ENCODE assay signal across 32 mouse cellular contexts in genomic region chr2:80374892-80375291, GRCm38 (mm10).
"Had no signal": no experiment of that assay in that cellular context is flagged by ENCODE, and none has a peak within 500 bp of the region (broad histone marks: within the 10 kb centered on the region; RNA-seq: fewer than 3 reads in every experiment).

No protein-coding gene starts in this region.

- H3K4me1 ChIP-seq: limb, embryonic 10.5 days; limb, embryonic 15.5 days; liver, embryonic 12.5 days; liver, embryonic 13.5 days; liver, embryonic 15.5 days; lung, embryonic 15.5 days; megakaryocyte, embryonic 14.5 days; midbrain, embryonic 10.5 days; midbrain, embryonic 12.5 days; midbrain, embryonic 13.5 days; neural tube, embryonic 12.5 days; neural tube, embryonic 13.5 days had no signal

- H3K36me3 ChIP-seq: limb, embryonic 12.5 days; limb, embryonic 13.5 days; limb, embryonic 15.5 days; liver, embryonic 12.5 days; liver, embryonic 13.5 days; liver, embryonic 15.5 days; lung, embryonic 15.5 days; midbrain, embryonic 10.5 days; midbrain, embryonic 12.5 days; midbrain, embryonic 13.5 days; neural tube, embryonic 12.5 days; neural tube, embryonic 13.5 days had no signal

- H3K27me3 ChIP-seq: limb, embryonic 12.5 days; limb, embryonic 15.5 days; liver, embryonic 12.5 days; liver, embryonic 13.5 days; liver, embryonic 15.5 days; lung, embryonic 15.5 days; megakaryocyte, embryonic 14.5 days; midbrain, embryonic 12.5 days; midbrain, embryonic 13.5 days; neural tube, embryonic 12.5 days; neural tube, embryonic 13.5 days had no signal

- H3K9me3 ChIP-seq: limb, embryonic 15.5 days; liver, embryonic 12.5 days; liver, embryonic 15.5 days; lung, embryonic 15.5 days; midbrain, embryonic 12.5 days; neural tube, embryonic 12.5 days; neural tube, embryonic 13.5 days had no signal

- ATAC-seq: liver, embryonic 12.5 days; liver, postnatal 0 days; lung, postnatal 0 days; midbrain, embryonic 13.5 days; midbrain, embryonic 16.5 days had no signal

- H3K4me2 ChIP-seq: limb, embryonic 12.5 days; limb, embryonic 13.5 days; limb, embryonic 15.5 days; liver, embryonic 11.5 days; liver, embryonic 12.5 days; liver, embryonic 13.5 days; liver, embryonic 15.5 days; lung, embryonic 14.5 days; lung, embryonic 15.5 days; midbrain, embryonic 11.5 days; midbrain, embryonic 12.5 days; midbrain, embryonic 13.5 days; neural tube, embryonic 12.5 days; neural tube, embryonic 13.5 days had no signal

- DNase-seq: left cerebral cortex, postnatal 4 days; liver; liver, embryonic 13.5 days; liver, postnatal 0 days; lung, adult 18-20 months; lung, adult 2 months; lung, embryonic 14.5 days; lung, postnatal 10 days; lung, postnatal 14 days; lung, postnatal 36 days; lung, postnatal 4 days; midbrain, embryonic 14.5 days had no signal

- H3K27ac ChIP-seq: limb, embryonic 10.5 days; limb, embryonic 12.5 days; limb, embryonic 13.5 days; limb, embryonic 15.5 days; liver, embryonic 12.5 days; liver, embryonic 13.5 days; liver, embryonic 14.5 days; liver, embryonic 15.5 days; lung, embryonic 15.5 days; macrophage; midbrain, embryonic 10.5 days; midbrain, embryonic 12.5 days; midbrain, embryonic 13.5 days; neural tube, embryonic 12.5 days; neural tube, embryonic 13.5 days had no signal

- H3K9ac ChIP-seq: limb, embryonic 12.5 days; limb, embryonic 13.5 days; limb, embryonic 15.5 days; liver, embryonic 12.5 days; liver, embryonic 13.5 days; liver, embryonic 14.5 days; liver, embryonic 15.5 days; liver, postnatal 0 days; lung, embryonic 14.5 days; lung, embryonic 15.5 days; midbrain, embryonic 12.5 days; midbrain, embryonic 13.5 days; neural tube, embryonic 12.5 days; neural tube, embryonic 13.5 days had no signal

- H3K4me3 ChIP-seq: limb, embryonic 10.5 days; limb, embryonic 12.5 days; limb, embryonic 13.5 days; limb, embryonic 15.5 days; liver, embryonic 12.5 days; liver, embryonic 13.5 days; liver, embryonic 15.5 days; lung, embryonic 15.5 days; megakaryocyte, embryonic 14.5 days; midbrain, embryonic 10.5 days; midbrain, embryonic 12.5 days; midbrain, embryonic 13.5 days; myocyte; neural tube, embryonic 12.5 days; neural tube, embryonic 13.5 days had no signal
